Mouse (Mus musculus): ENCODE measurements around the gene Tmprss11e. TPM values are rescaled to one million over a fixed set of nuclear protein-coding genes. Genes with fewer than 3 reads are reported as not detected.

Tmprss11e gene
- not detected for total RNA-seq (2021)
- long read RNA-seq, experiment 1: 0 reads
- long read RNA-seq, experiment 2: 0 reads

GRCm38 (mm10) chr5:86745715-86746114 lies at the start of gene Tmprss11e:
Tmprss11e (minus strand) TSS chr5:86745815.
- DNase-seq (ENCODE audit: low spot score in 2 of 2): no peak

GRCm38 (mm10) chr5:86792807-86793206 lies 47.2 kb upstream of the Tmprss11e start:
- DNase-seq (ENCODE audit: low spot score in 2 of 2): no peak

- DNase-seq (ENCODE audit: low spot score in 2 of 2): no peak
Measured at GRCm38 (mm10) chr5:86792249-86792648, 46.6 kb upstream of the Tmprss11e start.

GRCm38 (mm10) chr5:86789954-86790353 lies 44.3 kb upstream of the Tmprss11e start:
- DNase-seq (ENCODE audit: low spot score in 2 of 2): no peak

- no peak for DNase-seq (ENCODE audit: low spot score in 2 of 2)
Measured at GRCm38 (mm10) chr5:86786798-86787197, 41.2 kb upstream of the Tmprss11e start.

GRCm38 (mm10) chr5:86784205-86784604 lies 38.6 kb upstream of the Tmprss11e start:
- no peak for DNase-seq (ENCODE audit: low spot score in 2 of 2)

GRCm38 (mm10) chr5:86783059-86783458 lies 37.4 kb upstream of the Tmprss11e start:
- DNase-seq (ENCODE audit: low spot score in 2 of 2): no peak

GRCm38 (mm10) chr5:86778471-86778870 lies 32.9 kb upstream of the Tmprss11e start:
- no peak for DNase-seq (ENCODE audit: low spot score in 2 of 2)

- peak in 1 of 2 experiments; percentile 40 for DNase-seq (ENCODE audit: low spot score in 2 of 2)
Measured at GRCm38 (mm10) chr5:86776941-86777340, 31.3 kb upstream of the Tmprss11e start.

- DNase-seq (ENCODE audit: low spot score in 2 of 2): no peak
Measured at GRCm38 (mm10) chr5:86771010-86771409, 25.4 kb upstream of the Tmprss11e start.

- DNase-seq (ENCODE audit: low spot score in 2 of 2): no peak
Measured at GRCm38 (mm10) chr5:86769015-86769658, 23.5 kb upstream of the Tmprss11e start.

GRCm38 (mm10) chr5:86742796-86743195 lies 2.8 kb downstream of the Tmprss11e start:
- no peak for DNase-seq (ENCODE audit: low spot score in 2 of 2)

- no peak for DNase-seq (ENCODE audit: low spot score in 2 of 2)
Measured at GRCm38 (mm10) chr5:86741146-86741545, 4.5 kb downstream of the Tmprss11e start.

GRCm38 (mm10) chr5:86735808-86736207 lies 9.8 kb downstream of the Tmprss11e start:
- DNase-seq (ENCODE audit: low spot score in 2 of 2): no peak

GRCm38 (mm10) chr5:86730587-86730986 lies 15.0 kb downstream of the Tmprss11e start:
- DNase-seq (ENCODE audit: low spot score in 2 of 2): no peak

GRCm38 (mm10) chr5:86728574-86728973 lies 17.0 kb downstream of the Tmprss11e start:
- DNase-seq (ENCODE audit: low spot score in 2 of 2): no peak

- DNase-seq (ENCODE audit: low spot score in 2 of 2): no peak
Measured at GRCm38 (mm10) chr5:86727033-86727432, 18.6 kb downstream of the Tmprss11e start.

- no peak for DNase-seq (ENCODE audit: low spot score in 2 of 2)
Measured at GRCm38 (mm10) chr5:86725021-86725420, 20.6 kb downstream of the Tmprss11e start.

GRCm38 (mm10) chr5:86722820-86723460 lies 22.7 kb downstream of the Tmprss11e start:
- DNase-seq (ENCODE audit: low spot score in 2 of 2): no peak

GRCm38 (mm10) chr5:86714967-86715366 lies 30.6 kb downstream of the Tmprss11e start:
- DNase-seq (ENCODE audit: low spot score in 2 of 2): no peak

- no peak for DNase-seq (ENCODE audit: low spot score in 2 of 2)
Measured at GRCm38 (mm10) chr5:86704923-86705322, 40.7 kb downstream of the Tmprss11e start.

- DNase-seq (ENCODE audit: low spot score in 2 of 2): peak; percentile 13 to 55
Measured at GRCm38 (mm10) chr5:86684667-86685066, 60.9 kb downstream of the Tmprss11e start.

GRCm38 (mm10) chr5:86676262-86676661 lies 69.4 kb downstream of the Tmprss11e start, which contains the start of gene Tmprss11b:
Tmprss11b (minus strand) TSS chr5:86676362.
- DNase-seq (ENCODE audit: low spot score in 2 of 2): no peak
